Mouse (Mus musculus) ES-E14 (cell line): ENCODE measurements at regions not wholly inside any gene's neighbourhood (a gene's known extent, or its start where the extent isn't known, plus 50 kb on each side); places are given as distances from the start of the nearest gene placed in this dataset.

Experiments used
- HCFC1 ChIP-seq: IDR thresholded peaks from 2 replicates; pipeline ENCODE4 v1.6.1; 2012; ENCODE audit warnings: low read length, inconsistent platforms, borderline replicate concordance; ENCODE audit not compliant: insufficient read depth
- MAFK ChIP-seq: IDR thresholded peaks from 2 replicates; pipeline ENCODE4 v1.6.1; 2014; ENCODE audit warnings: mild to moderate bottlenecking, low read depth, low read length, inconsistent platforms; ENCODE audit not compliant: insufficient read depth

GRCm38 (mm10) chrX:99574441-99575103 lies 103.5 kb upstream of the Pja1 start:
- no peak for TF ChIP-seq HCFC1
- TF ChIP-seq MAFK: no peak
